Mouse (Mus musculus): ENCODE measurements around the gene Ppp1r13b. TPM values are rescaled to one million over a fixed set of nuclear protein-coding genes. Genes with fewer than 3 reads are reported as not detected.

The Ppp1r13b gene
- polyA plus RNA-seq, 1 experiment, result 0.81 TPM

- peaks cover 33% of the 10 kb centered on the region for H3K4me1 ChIP-seq (ENCODE audit: control insufficient read depth)
Observed at GRCm38 (mm10) chr12:111894082-111894481, 13.8 kb downstream of the Ppp1r13b start.

GRCm38 (mm10) chr12:111892981-111893380, 14.9 kb downstream of the Ppp1r13b start:
- no peaks in the 10 kb centered on the region; the same call in 1 of the 2 replicates for H3K36me3 ChIP-seq (ENCODE audit: control insufficient read depth)
- no peak for TF ChIP-seq TAL1 (IDR thresholded peaks at IDR 0.05; ENCODE audit: low read length)
- no peak for TF ChIP-seq GATA1 (IDR thresholded peaks at IDR 0.05; ENCODE audit: low read length)
- no peaks in the 10 kb centered on the region for H3K9me3 ChIP-seq (ENCODE audit: control insufficient read depth, low read length)
- peaks cover 30% of the 10 kb centered on the region for H3K4me1 ChIP-seq (ENCODE audit: control insufficient read depth)
- H3K27me3 ChIP-seq (ENCODE audit: control insufficient read depth), result no peaks in the 10 kb centered on the region
- H3K4me3 ChIP-seq (replicated peaks), result no peak overlapping the region

More at GRCm38 (mm10) chr12:111894082-111894481, 13.8 kb downstream of the Ppp1r13b start:
- no peak for TF ChIP-seq TAL1 (IDR thresholded peaks at IDR 0.05; ENCODE audit: low read length)
- TF ChIP-seq GATA1 (IDR thresholded peaks at IDR 0.05; ENCODE audit: low read length), result no peak
- Histone ChIP-seq H3K36me3 (ENCODE audit: control insufficient read depth) (no peaks in the 10 kb centered on the region; the same call in 1 of the 2 replicates), H3K27me3 (ENCODE audit: control insufficient read depth) (no peaks in the 10 kb centered on the region), H3K9me3 (ENCODE audit: control insufficient read depth, low read length) (no peaks in the 10 kb centered on the region), H3K4me3 (replicated peaks) (no peak overlapping the region)

DNA sequence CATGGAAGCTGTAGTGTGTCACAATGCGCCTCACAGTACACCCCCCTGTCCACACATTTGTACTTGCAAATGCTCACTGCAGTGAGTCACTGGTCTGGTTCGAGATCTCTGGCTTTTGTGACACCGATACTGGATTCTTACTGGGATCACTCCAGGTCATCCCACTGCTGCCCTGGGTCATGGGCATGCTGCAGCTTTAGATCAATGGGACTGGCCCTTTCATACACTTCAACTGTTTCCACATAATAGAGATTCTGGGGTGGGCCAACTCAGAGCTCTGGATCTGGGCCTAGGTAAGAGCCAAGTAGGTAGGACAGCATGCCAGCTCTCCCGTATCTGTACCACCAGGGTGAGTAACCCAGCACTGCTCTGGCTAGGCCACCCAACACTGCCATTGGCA, 16.1 kb downstream of the Ppp1r13b start:
- Histone ChIP-seq H3K36me3 (ENCODE audit: control insufficient read depth) (no peaks in the 10 kb centered on the region; the same call in 1 of the 2 replicates), H3K9me3 (ENCODE audit: control insufficient read depth, low read length) (no peaks in the 10 kb centered on the region), H3K27me3 (ENCODE audit: control insufficient read depth) (no peaks in the 10 kb centered on the region), H3K4me1 (ENCODE audit: control insufficient read depth) (peaks cover 19% of the 10 kb centered on the region), H3K4me3 (replicated peaks) (no peak overlapping the region)
- TF ChIP-seq GATA1 (IDR thresholded peaks at IDR 0.05; ENCODE audit: low read length) (no peak), TAL1 (IDR thresholded peaks at IDR 0.05; ENCODE audit: low read length) (no peak)

GRCm38 (mm10) chr12:111889251-111889650, 18.7 kb downstream of the Ppp1r13b start:
- H3K4me3 ChIP-seq (replicated peaks), result no peak overlapping the region
- no peaks in the 10 kb centered on the region for H3K27me3 ChIP-seq (ENCODE audit: control insufficient read depth)
- TF ChIP-seq TAL1 (IDR thresholded peaks at IDR 0.05; ENCODE audit: low read length) (no peak), GATA1 (IDR thresholded peaks at IDR 0.05; ENCODE audit: low read length) (no peak)
- H3K9me3 ChIP-seq (ENCODE audit: control insufficient read depth, low read length), result no peaks in the 10 kb centered on the region
- H3K4me1 ChIP-seq (ENCODE audit: control insufficient read depth), result peaks cover 12% of the 10 kb centered on the region
- H3K36me3 ChIP-seq (ENCODE audit: control insufficient read depth), result no peaks in the 10 kb centered on the region; the same call in 1 of the 2 replicates

- Histone ChIP-seq H3K4me3 (replicated peaks) (no peak overlapping the region), H3K36me3 (ENCODE audit: control insufficient read depth) (no peaks in the 10 kb centered on the region; the same call in 1 of the 2 replicates), H3K9me3 (ENCODE audit: control insufficient read depth, low read length) (no peaks in the 10 kb centered on the region), H3K27me3 (ENCODE audit: control insufficient read depth) (no peaks in the 10 kb centered on the region), H3K4me1 (ENCODE audit: control insufficient read depth) (peaks cover 9% of the 10 kb centered on the region; the same call in 1 of the 2 replicates)
- TF ChIP-seq GATA1 (IDR thresholded peaks at IDR 0.05; ENCODE audit: low read length) (no peak), TAL1 (IDR thresholded peaks at IDR 0.05; ENCODE audit: low read length) (no peak)
Observed at GRCm38 (mm10) chr12:111888303-111888864, 19.5 kb downstream of the Ppp1r13b start.

DNA sequence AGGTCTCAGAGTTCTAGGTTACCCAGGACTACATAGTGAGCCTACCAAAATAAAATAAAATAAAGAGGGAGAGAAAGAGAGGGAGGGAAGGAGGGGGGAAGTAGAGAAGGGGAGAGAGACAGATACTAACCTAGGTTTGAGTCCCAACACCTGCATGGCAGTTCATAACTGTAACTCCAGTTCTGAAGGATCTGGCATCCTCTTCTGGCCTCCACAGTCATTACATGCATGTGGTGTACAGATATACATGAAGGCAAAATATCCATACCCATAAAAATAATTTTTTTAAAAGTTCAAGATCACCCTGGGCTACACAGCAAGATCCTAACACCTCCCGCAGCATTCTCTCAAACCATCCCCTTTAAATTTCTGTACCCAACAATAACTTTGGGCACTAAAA, 20.9 kb downstream of the Ppp1r13b start:
- Histone ChIP-seq H3K4me3 (replicated peaks) (no peak overlapping the region), H3K4me1 (ENCODE audit: control insufficient read depth) (peaks cover 7% of the 10 kb centered on the region), H3K9me3 (ENCODE audit: control insufficient read depth, low read length) (no peaks in the 10 kb centered on the region), H3K36me3 (ENCODE audit: control insufficient read depth) (no peaks in the 10 kb centered on the region; the same call in 1 of the 2 replicates), H3K27me3 (ENCODE audit: control insufficient read depth) (no peaks in the 10 kb centered on the region)
- TF ChIP-seq TAL1 (IDR thresholded peaks at IDR 0.05; ENCODE audit: low read length) (no peak), GATA1 (IDR thresholded peaks at IDR 0.05; ENCODE audit: low read length) (no peak)

DNA sequence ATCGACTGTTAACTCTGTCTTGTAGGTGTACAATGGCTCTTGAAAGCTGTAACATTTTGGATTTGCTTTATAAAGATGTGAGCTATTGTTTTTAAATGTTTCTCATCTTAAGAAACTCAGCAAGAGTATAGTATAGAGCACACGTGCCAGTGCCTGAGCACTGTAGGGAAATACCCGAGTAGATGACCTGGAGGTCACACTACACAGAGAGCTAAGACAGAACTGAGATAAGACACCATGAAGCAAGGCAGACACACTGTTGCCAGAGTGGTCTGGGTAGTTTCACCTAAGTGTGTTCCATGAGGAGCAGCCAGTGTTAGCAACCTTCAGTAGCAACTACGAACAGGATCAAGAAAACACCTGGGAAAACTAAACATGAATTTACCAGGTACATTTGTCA, 25.1 kb downstream of the Ppp1r13b start:
- Histone ChIP-seq H3K36me3 (ENCODE audit: control insufficient read depth) (no peaks in the 10 kb centered on the region), H3K27me3 (ENCODE audit: control insufficient read depth) (no peaks in the 10 kb centered on the region), H3K4me3 (replicated peaks) (no peak overlapping the region), H3K9me3 (ENCODE audit: control insufficient read depth, low read length) (no peaks in the 10 kb centered on the region), H3K4me1 (ENCODE audit: control insufficient read depth) (peaks cover 11% of the 10 kb centered on the region)
- TF ChIP-seq GATA1 (IDR thresholded peaks at IDR 0.05; ENCODE audit: low read length), result no peak
- TF ChIP-seq TAL1 (IDR thresholded peaks at IDR 0.05; ENCODE audit: low read length), result no peak

- Histone ChIP-seq H3K4me1 (ENCODE audit: control insufficient read depth) (peaks cover 11% of the 10 kb centered on the region), H3K36me3 (ENCODE audit: control insufficient read depth) (no peaks in the 10 kb centered on the region), H3K27me3 (ENCODE audit: control insufficient read depth) (no peaks in the 10 kb centered on the region), H3K9me3 (ENCODE audit: control insufficient read depth, low read length) (no peaks in the 10 kb centered on the region), H3K4me3 (replicated peaks) (no peak overlapping the region)
- no peak for TF ChIP-seq GATA1 (IDR thresholded peaks at IDR 0.05; ENCODE audit: low read length)
- TF ChIP-seq TAL1 (IDR thresholded peaks at IDR 0.05; ENCODE audit: low read length), result no peak
Observed at GRCm38 (mm10) chr12:111882022-111882421, 25.9 kb downstream of the Ppp1r13b start.

- peaks cover 8% of the 10 kb centered on the region for H3K4me1 ChIP-seq (ENCODE audit: control insufficient read depth)
- no peak for TF ChIP-seq GATA1 (IDR thresholded peaks at IDR 0.05; ENCODE audit: low read length)
Observed at GRCm38 (mm10) chr12:111878213-111878612, 29.7 kb downstream of the Ppp1r13b start.

DNA sequence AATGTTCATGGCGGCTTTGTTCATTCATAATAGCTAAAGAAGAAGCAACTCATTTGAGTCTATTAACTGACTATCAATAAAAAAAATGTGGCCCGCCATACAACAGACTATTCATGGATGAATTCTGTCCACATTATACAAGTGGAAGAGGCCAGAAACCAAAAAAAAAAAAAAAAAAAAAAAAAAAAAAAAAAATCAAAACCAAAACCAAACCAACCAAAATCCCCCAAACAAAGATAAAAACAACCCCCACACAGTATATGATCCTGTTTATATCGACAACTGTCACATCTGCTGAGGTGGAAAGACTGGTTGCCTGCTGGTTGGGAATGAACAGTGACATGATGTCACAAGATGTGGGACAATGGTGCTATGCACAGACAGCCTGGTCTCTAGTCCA, 32.4 kb downstream of the Ppp1r13b start:
- Histone ChIP-seq H3K9me3 (ENCODE audit: control insufficient read depth, low read length) (no peaks in the 10 kb centered on the region), H3K4me3 (replicated peaks) (no peak overlapping the region), H3K36me3 (ENCODE audit: control insufficient read depth) (peaks cover 5% of the 10 kb centered on the region), H3K4me1 (ENCODE audit: control insufficient read depth) (peaks cover 3% of the 10 kb centered on the region), H3K27me3 (ENCODE audit: control insufficient read depth) (no peaks in the 10 kb centered on the region)
- TF ChIP-seq GATA1 (IDR thresholded peaks at IDR 0.05; ENCODE audit: low read length) (no peak), TAL1 (IDR thresholded peaks at IDR 0.05; ENCODE audit: low read length) (no peak)

More at GRCm38 (mm10) chr12:111878213-111878612, 29.7 kb downstream of the Ppp1r13b start:
- Histone ChIP-seq H3K27me3 (ENCODE audit: control insufficient read depth) (no peaks in the 10 kb centered on the region), H3K4me3 (replicated peaks) (no peak overlapping the region), H3K36me3 (ENCODE audit: control insufficient read depth) (no peaks in the 10 kb centered on the region), H3K9me3 (ENCODE audit: control insufficient read depth, low read length) (no peaks in the 10 kb centered on the region)
